Mouse (Mus musculus) kidney, embryonic 14.5 days (tissue): ENCODE results near the gene Atg4a. TPM values are rescaled to one million over a fixed set of nuclear protein-coding genes. Genes with fewer than 3 reads are reported as not detected.

ENCODE experiments used
- ATAC-seq: fragments of 200-750 bp; cut with Nextera tagmentation; 2 replicates; pipeline ENCODE4 v1.8.0; 2017; ENCODE audit warnings: moderate number of reproducible peaks, mild to moderate bottlenecking, moderate TSS enrichment, moderate library complexity; ENCODE audit not compliant: low FRiP score, low TSS enrichment
- H3K27ac ChIP-seq: fragments of 300-500 bp; sonication (generic); 2 replicates; pipeline ENCODE4 v1.5.1; 2014; ENCODE audit warnings: low read depth, mild to moderate bottlenecking, low read length, moderate library complexity, mixed read lengths
- H3K27me3 ChIP-seq: fragments of 300-500 bp; sonication (generic); 2 replicates; pipeline ENCODE4 v1.6.1; 2014; ENCODE audit warnings: mild to moderate bottlenecking, low read length; ENCODE audit not compliant: control insufficient read depth, insufficient read depth
- H3K36me3 ChIP-seq: fragments of 300-500 bp; sonication (generic); 2 replicates; pipeline ENCODE4 v1.6.1; 2014; ENCODE audit warnings: low read length, mixed read lengths; ENCODE audit not compliant: control insufficient read depth, insufficient read depth
- H3K4me1 ChIP-seq: fragments of 300-500 bp; sonication (generic); 2 replicates; pipeline ENCODE4 v1.6.1; 2014; ENCODE audit warnings: low read length, mixed read lengths; ENCODE audit not compliant: control insufficient read depth, insufficient read depth
- H3K4me2 ChIP-seq: fragments of 300-500 bp; sonication (generic); replicated peaks from 2 replicates; pipeline ENCODE4 v1.6.1; 2014; ENCODE audit warnings: low read depth, mild to moderate bottlenecking, low read length
- H3K4me3 ChIP-seq: fragments of 300-500 bp; sonication (generic); 2 replicates; pipeline ENCODE4 v1.5.1; 2014; ENCODE audit warnings: mild to moderate bottlenecking, low read length
- H3K9ac ChIP-seq: fragments of 300-500 bp; sonication (generic); 2 replicates; pipeline ENCODE4 v1.6.1; 2014; ENCODE audit warnings: low read depth, mild to moderate bottlenecking, low read length, moderate library complexity
- H3K9me3 ChIP-seq: fragments of 300-500 bp; sonication (generic); 2 replicates; pipeline ENCODE4 v1.6.1; 2016; ENCODE audit warnings: low read length; ENCODE audit not compliant: control insufficient read depth
- WGBS: fragments of 180-500 bp; shearing (Covaris S2); extraction: QIAGEN DNeasy Blood & Tissue Kit; methylation state at CpG from one replicate; pipeline ENCODE4 v1.1.7; 2014; 5-methylcytosine and 5-hydroxymethylcytosine counted together
- polyA plus RNA-seq: library from polyadenylated mRNA; unstranded; fragments of >200 nt; fragmentation: Nextera tagmentation; extraction: Ambion mirVana; gene quantifications from 2 replicates; pipeline ENCODE4 v1.2.1, GENCODE M21; 2014

The Atg4a gene
- 16.3 and 17.7 TPM in 2 replicates for polyA plus RNA-seq

DNA sequence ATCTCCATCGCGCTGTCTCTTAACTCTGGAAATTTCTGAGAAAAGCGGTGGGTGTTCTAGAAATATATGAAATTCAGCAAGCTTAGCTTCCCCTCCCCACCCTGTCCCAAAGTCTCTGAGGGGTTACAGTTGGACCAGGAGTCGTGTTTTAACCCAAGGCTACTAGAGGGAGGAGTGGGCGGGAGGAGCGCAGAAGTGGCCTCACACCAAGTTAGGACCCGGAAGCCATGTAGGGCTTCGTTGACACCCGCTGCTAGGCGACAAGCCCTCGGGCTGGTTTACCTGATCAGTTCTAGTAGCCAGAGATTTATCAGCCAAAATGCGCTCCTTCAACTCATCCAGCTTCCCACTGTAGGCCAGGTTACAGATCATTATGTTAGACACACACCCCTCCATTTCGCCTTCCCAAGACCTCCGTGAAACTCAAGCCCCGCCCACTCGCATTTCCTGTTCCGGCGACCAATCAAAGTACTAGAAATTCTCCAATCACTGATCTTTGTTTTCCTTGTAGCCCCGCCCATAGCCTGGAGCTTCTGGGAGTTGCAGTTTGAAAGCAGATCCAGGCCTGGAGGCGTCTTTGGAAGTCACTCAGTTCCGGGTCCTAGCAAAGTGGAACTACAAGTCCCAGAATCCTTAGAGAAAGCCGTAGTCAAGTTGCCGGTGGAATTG is at the start of gene Atg4a, which contains the start of gene Psmd10:
Gene Atg4a (plus strand): TSS at position 636 of the 669 bp plus-strand sequence.
Gene Psmd10 (minus strand): TSS at position 457 of the 669 bp plus-strand sequence.
- Histone ChIP-seq H3K27me3 (no peaks in the 10 kb centered on the region; the same call in 1 of the 2 replicates), H3K9me3 (no peaks in the 10 kb centered on the region)
- 28% methylated on average over 23 of the region's 23 CpGs for whole genome bisulfite sequencing

GRCm38 (mm10) chrX:140907360-140907759 is 49.3 kb upstream of the Atg4a start, which contains the start of gene Vsig1:
Vsig1 (plus strand) TSS chrX:140907608.
- H3K27ac ChIP-seq = no peak within 1 kb of the TSS
- peaks cover 4% of the 10 kb centered on the region; the same call in 1 of the 2 replicates for H3K27me3 ChIP-seq
- H3K9me3 ChIP-seq = no peaks in the 10 kb centered on the region
- H3K4me1 ChIP-seq = no peaks in the 10 kb centered on the region
- no peaks in the 10 kb centered on the region for H3K36me3 ChIP-seq
- H3K4me3 ChIP-seq = no peak within 1 kb of the TSS
- H3K9ac ChIP-seq = no peak within 1 kb of the TSS
- ATAC-seq = no peak
- WGBS = 69% methylated on average over 7 of the region's 7 CpGs
- H3K4me2 ChIP-seq = no peak within 1 kb of the TSS

More for the DNA sequence above, at the start of gene Atg4a, which contains the start of gene Psmd10:
- peaks cover 3% of the 10 kb centered on the region; the same call in 1 of the 2 replicates for H3K36me3 ChIP-seq
- H3K4me1 ChIP-seq = no peaks in the 10 kb centered on the region
- peak; percentile 100 for ATAC-seq
- H3K27ac ChIP-seq = no peak within 1 kb of the TSS
- peak within 1 kb of the TSS; percentile 45 for H3K4me3 ChIP-seq
- H3K9ac ChIP-seq = peak within 1 kb of the TSS; percentile 51; the same call in 1 of the 2 replicates
- peak within 1 kb of the TSS; percentile 38 for H3K4me2 ChIP-seq

DNA sequence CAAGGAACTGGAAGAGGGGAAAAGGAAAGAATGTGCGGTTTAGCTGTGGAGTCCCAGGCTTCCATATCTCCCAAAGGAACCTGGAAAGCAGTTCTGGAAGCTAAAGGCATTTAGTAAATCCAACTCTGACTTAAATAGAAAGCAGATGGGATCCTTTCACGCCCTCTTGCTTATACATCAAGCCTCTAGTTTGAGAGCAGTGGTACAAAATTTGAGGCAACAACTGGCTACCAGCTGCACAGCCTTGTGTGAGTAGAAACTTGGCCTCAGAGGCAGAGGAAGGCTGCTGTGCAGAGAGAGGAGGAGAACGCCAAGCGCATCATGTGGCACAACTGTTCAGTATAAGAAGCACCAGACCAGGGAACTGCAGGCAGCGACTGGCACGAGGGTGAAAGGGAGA is 35.4 kb upstream of the Atg4a start:
- no peak for ATAC-seq

DNA sequence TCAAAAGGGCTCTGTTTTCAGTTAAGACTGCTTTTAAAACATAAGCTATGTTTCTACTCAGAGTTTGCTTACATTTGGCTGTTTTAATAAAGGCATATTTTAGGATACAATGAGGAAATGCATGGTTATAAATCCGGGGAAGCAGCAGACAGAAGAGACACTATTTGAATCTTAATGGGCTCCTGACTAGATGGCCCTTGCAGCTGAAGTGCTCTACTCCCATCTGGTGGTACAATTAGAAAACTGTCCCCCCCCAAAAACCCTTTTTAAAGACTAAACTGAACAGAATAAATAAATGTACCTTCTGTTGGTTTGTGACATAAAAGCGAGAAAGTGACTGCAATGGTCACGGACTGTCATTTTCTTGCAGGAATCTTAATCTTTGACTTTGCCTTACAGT is 24.6 kb upstream of the Atg4a start:
- Histone ChIP-seq H3K27me3 (peaks cover 6% of the 10 kb centered on the region; the same call in 1 of the 2 replicates), H3K4me3 (no peak overlapping the region), H3K27ac (no peak overlapping the region), H3K9me3 (no peaks in the 10 kb centered on the region), H3K4me2 (no peak overlapping the region), H3K4me1 (no peaks in the 10 kb centered on the region), H3K36me3 (no peaks in the 10 kb centered on the region), H3K9ac (no peak overlapping the region)
- WGBS = 73% methylated on average over 3 of the region's 3 CpGs
- ATAC-seq = no peak

More for the DNA sequence above, 35.4 kb upstream of the Atg4a start:
- Histone ChIP-seq H3K4me1 (no peaks in the 10 kb centered on the region), H3K27ac (no peak overlapping the region), H3K4me3 (no peak overlapping the region), H3K36me3 (no peaks in the 10 kb centered on the region), H3K9ac (no peak overlapping the region), H3K27me3 (no peaks in the 10 kb centered on the region; the same call in 1 of the 2 replicates), H3K9me3 (no peaks in the 10 kb centered on the region), H3K4me2 (no peak overlapping the region)
- 81% methylated on average over 6 of the region's 6 CpGs for WGBS

GRCm38 (mm10) chrX:140933263-140933662 is 23.4 kb upstream of the Atg4a start:
- no peak overlapping the region for H3K4me3 ChIP-seq
- no peaks in the 10 kb centered on the region for H3K4me1 ChIP-seq
- no peaks in the 10 kb centered on the region for H3K9me3 ChIP-seq
- WGBS = 80% methylated on average over 3 of the region's 3 CpGs
- H3K9ac ChIP-seq = no peak overlapping the region
- no peak overlapping the region for H3K27ac ChIP-seq
- H3K4me2 ChIP-seq = no peak overlapping the region
- peaks cover 9% of the 10 kb centered on the region; the same call in 1 of the 2 replicates for H3K27me3 ChIP-seq
- no peak for ATAC-seq
- H3K36me3 ChIP-seq = no peaks in the 10 kb centered on the region

DNA sequence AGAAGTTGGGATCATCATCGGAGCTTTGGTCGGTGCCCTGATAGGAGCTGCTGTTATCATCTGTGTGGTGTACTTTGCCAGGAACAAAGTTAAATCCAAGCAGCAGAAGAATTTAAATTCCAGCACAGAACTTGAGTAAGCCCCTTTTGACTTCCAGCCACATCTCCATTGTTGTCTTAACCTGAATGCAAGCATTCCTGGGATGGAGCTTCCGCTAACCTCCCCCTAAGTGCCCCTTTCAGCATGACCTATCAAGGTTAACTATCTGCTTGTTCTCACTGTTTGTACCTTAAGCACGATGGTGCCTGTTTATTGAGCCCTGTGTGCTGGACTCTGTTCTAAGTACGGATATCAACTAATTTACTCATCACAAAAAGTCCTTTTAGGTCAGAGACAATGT is 20.4 kb upstream of the Atg4a start:
- H3K4me2 ChIP-seq = no peak overlapping the region
- H3K4me3 ChIP-seq = no peak overlapping the region
- no peaks in the 10 kb centered on the region for H3K9me3 ChIP-seq
- WGBS = 64% methylated on average over 5 of the region's 5 CpGs
- H3K27me3 ChIP-seq = peaks cover 9% of the 10 kb centered on the region; the same call in 1 of the 2 replicates
- no peak overlapping the region for H3K27ac ChIP-seq
- H3K9ac ChIP-seq = no peak overlapping the region
- no peaks in the 10 kb centered on the region for H3K4me1 ChIP-seq
- no peak for ATAC-seq
- no peaks in the 10 kb centered on the region for H3K36me3 ChIP-seq

- Histone ChIP-seq H3K4me1 (no peaks in the 10 kb centered on the region), H3K27me3 (no peaks in the 10 kb centered on the region; the same call in 1 of the 2 replicates), H3K4me3 (no peak overlapping the region), H3K9me3 (no peaks in the 10 kb centered on the region), H3K36me3 (peaks cover 3% of the 10 kb centered on the region; the same call in 1 of the 2 replicates), H3K4me2 (no peak overlapping the region), H3K9ac (no peak overlapping the region), H3K27ac (no peak overlapping the region)
- 87% methylated on average over 4 of the region's 4 CpGs for whole genome bisulfite sequencing
- no peak for ATAC-seq
Observed at GRCm38 (mm10) chrX:140953618-140954017, 3.1 kb upstream of the Atg4a start.

DNA sequence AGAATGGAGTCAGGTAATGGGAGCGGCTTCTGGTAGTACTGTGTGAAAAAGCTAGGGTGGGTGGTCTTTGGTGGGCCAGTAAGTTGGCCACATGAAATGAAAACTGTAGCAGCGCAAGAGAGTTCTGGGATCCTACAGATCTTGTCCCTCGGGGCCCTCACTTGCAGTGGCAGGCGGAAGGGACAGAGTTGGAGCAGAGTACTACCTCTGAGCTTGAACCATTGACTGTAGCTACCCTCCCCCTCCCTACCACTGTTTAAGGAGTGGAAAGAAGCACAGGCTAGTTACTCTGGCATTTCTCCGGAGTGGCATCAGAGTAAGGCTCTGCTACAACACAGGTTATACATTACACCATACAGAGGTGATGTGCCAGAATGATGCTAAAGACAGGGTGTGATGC is 252 bp downstream of the Atg4a start:
- H3K9me3 ChIP-seq = no peaks in the 10 kb centered on the region
- no peaks in the 10 kb centered on the region; the same call in 1 of the 2 replicates for H3K27me3 ChIP-seq
- no peak overlapping the region for H3K27ac ChIP-seq
- WGBS = 28% methylated on average over 5 of the region's 5 CpGs
- H3K4me3 ChIP-seq = peak overlapping the region; percentile 45
- peak; percentile 70; the same call in 1 of the 2 replicates for ATAC-seq
- no peaks in the 10 kb centered on the region for H3K4me1 ChIP-seq
- H3K4me2 ChIP-seq = peak overlapping the region; percentile 38
- peak overlapping the region; percentile 34; the same call in 1 of the 2 replicates for H3K9ac ChIP-seq
- 0 out of 2 replicates have a peak, but pooled peaks cover 3% of the 10 kb centered on the region for H3K36me3 ChIP-seq

DNA sequence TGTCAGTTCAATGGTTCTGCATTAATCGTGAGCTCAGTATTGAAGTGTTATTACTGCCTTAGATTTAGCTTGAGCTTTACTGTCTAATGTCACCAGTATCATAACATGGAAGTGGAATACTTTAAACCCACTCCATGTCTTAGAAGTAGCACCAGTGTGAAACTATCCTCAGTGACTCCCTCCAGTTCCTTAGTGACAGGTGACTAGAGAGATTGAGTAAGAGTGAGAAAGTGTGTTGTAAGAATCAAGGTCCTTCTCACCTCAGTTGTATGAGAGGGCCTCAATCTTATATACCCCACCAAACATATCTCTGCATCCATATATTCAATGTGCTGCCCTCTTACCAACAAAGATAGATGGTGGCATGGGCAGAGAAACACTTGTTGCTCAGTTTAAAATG is 22.2 kb downstream of the Atg4a start:
- Histone ChIP-seq H3K4me1 (no peaks in the 10 kb centered on the region), H3K27me3 (no peaks in the 10 kb centered on the region; the same call in 1 of the 2 replicates), H3K4me2 (no peak overlapping the region), H3K9ac (no peak overlapping the region), H3K4me3 (no peak overlapping the region), H3K36me3 (no peaks in the 10 kb centered on the region), H3K27ac (no peak overlapping the region), H3K9me3 (no peaks in the 10 kb centered on the region)
- ATAC-seq = no peak
- 94% methylated on average over 1 of the region's 1 CpGs for WGBS
